Mouse (Mus musculus) midbrain, postnatal 0 days (tissue): ENCODE measurements around the gene Pomt1. TPM values are rescaled to one million over a fixed set of nuclear protein-coding genes. Genes with fewer than 3 reads are reported as not detected.

Experiments used
- ATAC-seq: fragments of 200-750 bp; cut with Nextera tagmentation; 2 replicates; pipeline ENCODE4 v1.8.0; 2017; ENCODE audit warnings: moderate number of reproducible peaks, mild to moderate bottlenecking, moderate TSS enrichment, moderate library complexity; ENCODE audit not compliant: low FRiP score
- DNase-seq: peaks from one replicate; pipeline ENCODE4 v3.0.0-alpha.2; 2015; ENCODE audit warnings: low spot score
- H3K27ac ChIP-seq: fragments of 300-500 bp; sonication (generic); 2 replicates; pipeline ENCODE4 v1.5.1; 2014; ENCODE audit warnings: low read depth, mild to moderate bottlenecking, low read length, mixed read lengths
- H3K27me3 ChIP-seq: fragments of 300-500 bp; sonication (generic); 2 replicates; pipeline ENCODE4 v1.6.1; 2014; ENCODE audit warnings: low read length, control low read depth, mixed read lengths; ENCODE audit not compliant: insufficient read depth
- H3K36me3 ChIP-seq: fragments of 300-500 bp; sonication (generic); 2 replicates; pipeline ENCODE4 v1.6.1; 2014; ENCODE audit warnings: low read length, control low read depth, mixed read lengths; ENCODE audit not compliant: insufficient read depth
- H3K4me1 ChIP-seq: fragments of 300-500 bp; sonication (generic); 2 replicates; pipeline ENCODE4 v1.6.1; 2014; ENCODE audit warnings: mild to moderate bottlenecking, control low read depth, antibody characterized with exemption, low read length, mixed read lengths; ENCODE audit not compliant: insufficient read depth
- H3K4me2 ChIP-seq: fragments of 300-500 bp; sonication (generic); 2 replicates; pipeline ENCODE4 v1.6.1; 2014; ENCODE audit warnings: low read depth, mild to moderate bottlenecking, low read length, mixed read lengths; ENCODE audit not compliant: poor library complexity, severe bottlenecking
- H3K4me3 ChIP-seq: fragments of 300-500 bp; sonication (generic); 2 replicates; pipeline ENCODE4 v1.5.1; 2014; ENCODE audit warnings: low read depth, mild to moderate bottlenecking, low read length, moderate library complexity
- H3K9ac ChIP-seq: fragments of 300-500 bp; sonication (generic); replicated peaks from 2 replicates; pipeline ENCODE4 v1.6.1; 2014; ENCODE audit warnings: mild to moderate bottlenecking, low read length, moderate library complexity, mixed read lengths; ENCODE audit not compliant: poor library complexity, severe bottlenecking
- H3K9me3 ChIP-seq: fragments of 300-500 bp; sonication (generic); 2 replicates; pipeline ENCODE4 v1.6.1; 2016; ENCODE audit warnings: low read length, control low read depth
- CTCF ChIP-seq: IDR thresholded peaks from 2 replicates; pipeline ENCODE4 v1.5.1; 2016; ENCODE audit warnings: antibody characterized with exemption, mild to moderate bottlenecking
- whole genome bisulfite sequencing: fragments of 180-500 bp; shearing (Covaris S2); extraction: QIAGEN DNeasy Blood & Tissue Kit; methylation state at CpG from one replicate; pipeline ENCODE4 v1.1.7; 2014; 5-methylcytosine and 5-hydroxymethylcytosine counted together
- polyA plus RNA-seq: library from polyadenylated mRNA; unstranded; fragments of >200 nt; fragmentation: Nextera tagmentation; extraction: Ambion mirVana; gene quantifications from 2 replicates; pipeline ENCODE4 v1.2.1, GENCODE M21; 2015
- total RNA-seq: library from RNA; depleted of rRNA; stranded (reverse); fragments of >200 nt; gene quantifications from 2 replicates; pipeline ENCODE4 v1.2.3, GENCODE M21; 2014

The Pomt1 gene
- total and polyA plus RNA-seq, 2 experiments from 2014 or later: 21.5 to 48.6 TPM

GRCm38 (mm10) chr2:32242986-32243385 is 6.6 kb downstream of the Pomt1 start:
- Histone ChIP-seq H3K9ac (no peak overlapping the region), H3K36me3 (peaks cover 65% of the 10 kb centered on the region), H3K4me2 (no peak overlapping the region), H3K9me3 (no peaks in the 10 kb centered on the region), H3K27ac (no peak overlapping the region), H3K27me3 (no peaks in the 10 kb centered on the region), H3K4me3 (no peak overlapping the region), H3K4me1 (no peaks in the 10 kb centered on the region)
- ATAC-seq (no peak), DNase-seq (no peak)
- 97% methylated on average over 4 of the region's 4 CpGs for WGBS
- no peak for TF ChIP-seq CTCF

- 78% methylated on average over 4 of the region's 4 CpGs for WGBS
- no peak overlapping the region for H3K27ac ChIP-seq
- no peak overlapping the region for H3K9ac ChIP-seq
- no peaks in the 10 kb centered on the region for H3K4me1 ChIP-seq
- ATAC-seq (no peak), DNase-seq (no peak)
- peaks cover 81% of the 10 kb centered on the region for H3K36me3 ChIP-seq
- no peak overlapping the region for H3K4me2 ChIP-seq
- no peak for TF ChIP-seq CTCF
- H3K27me3 ChIP-seq: no peaks in the 10 kb centered on the region
- no peaks in the 10 kb centered on the region for H3K9me3 ChIP-seq
- no peak overlapping the region for H3K4me3 ChIP-seq
These were observed 10.4 kb downstream of the Pomt1 start for GRCm38 (mm10) chr2:32246741-32247140.

- Histone ChIP-seq H3K4me2 (no peak overlapping the region), H3K4me3 (no peak overlapping the region), H3K27ac (no peak overlapping the region), H3K27me3 (no peaks in the 10 kb centered on the region), H3K4me1 (no peaks in the 10 kb centered on the region), H3K36me3 (peaks cover 84% of the 10 kb centered on the region), H3K9me3 (no peaks in the 10 kb centered on the region), H3K9ac (no peak overlapping the region)
- ATAC-seq: no peak
- DNase-seq: no peak
- TF ChIP-seq CTCF: no peak
- WGBS: 79% methylated on average over 10 of the region's 10 CpGs
These were observed 12.3 kb downstream of the Pomt1 start for GRCm38 (mm10) chr2:32248377-32249361.

GRCm38 (mm10) chr2:32251791-32252527 is 15.6 kb downstream of the Pomt1 start:
- Histone ChIP-seq H3K36me3 (peaks cover 75% of the 10 kb centered on the region), H3K27ac (no peak overlapping the region), H3K4me3 (no peak overlapping the region), H3K4me2 (no peak overlapping the region), H3K9me3 (no peaks in the 10 kb centered on the region), H3K9ac (no peak overlapping the region), H3K4me1 (no peaks in the 10 kb centered on the region), H3K27me3 (no peaks in the 10 kb centered on the region)
- DNase-seq: no peak
- no peak for TF ChIP-seq CTCF
- WGBS: 90% methylated on average over 12 of the region's 12 CpGs
- no peak for ATAC-seq

GRCm38 (mm10) chr2:32252658-32253057 is 16.3 kb downstream of the Pomt1 start:
- WGBS: 95% methylated on average over 5 of the region's 5 CpGs
- Histone ChIP-seq H3K4me3 (no peak overlapping the region), H3K27me3 (no peaks in the 10 kb centered on the region), H3K9ac (no peak overlapping the region), H3K36me3 (peaks cover 75% of the 10 kb centered on the region), H3K9me3 (no peaks in the 10 kb centered on the region), H3K4me1 (no peaks in the 10 kb centered on the region), H3K27ac (no peak overlapping the region), H3K4me2 (no peak overlapping the region)
- ATAC-seq (no peak), DNase-seq (no peak)
- no peak for TF ChIP-seq CTCF

GRCm38 (mm10) chr2:32253352-32253751 is 17.0 kb downstream of the Pomt1 start:
- Histone ChIP-seq H3K4me2 (no peak overlapping the region), H3K9ac (no peak overlapping the region), H3K9me3 (no peaks in the 10 kb centered on the region), H3K4me1 (no peaks in the 10 kb centered on the region), H3K27ac (no peak overlapping the region), H3K4me3 (no peak overlapping the region), H3K36me3 (peaks cover 72% of the 10 kb centered on the region), H3K27me3 (no peaks in the 10 kb centered on the region)
- no peak for TF ChIP-seq CTCF
- 89% methylated on average over 1 of the region's 1 CpGs for WGBS
- DNase-seq (no peak), ATAC-seq (no peak)
